Mouse (Mus musculus) cortical plate, adult 2 months (tissue): ENCODE measurements around the gene Fggy.

Experiments
- CTCF ChIP-seq: fragments of 200-500 bp; IDR thresholded peaks from 2 replicates; pipeline ENCODE4 v1.5.1; 2011; ENCODE audit warnings: mild to moderate bottlenecking, control low read depth, low read length; ENCODE audit not compliant: insufficient read depth; ENCODE audit errors: extremely low read depth
- POLR2A ChIP-seq: fragments of 200-500 bp; IDR thresholded peaks from 2 replicates; pipeline ENCODE4 v1.6.1; 2011; ENCODE audit warnings: mild to moderate bottlenecking, low read length, control low read depth; ENCODE audit not compliant: insufficient read depth; ENCODE audit errors: extremely low read depth

- no peak for TF ChIP-seq CTCF
- no peak for TF ChIP-seq POLR2A
Measured at GRCm38 (mm10) chr4:95840389-95841053, 283.2 kb downstream of the Fggy start.
